Mouse (Mus musculus): ENCODE measurements at regions not wholly inside any gene's neighbourhood (a gene's known extent, or its start where the extent isn't known, plus 50 kb on each side); places are given as distances from the start of the nearest gene placed in this dataset.
"Not testable (repeated sequence)": the region's sequence is repeated elsewhere in the genome, so short reads cannot be mapped to it uniquely, and the experiment has no call there.

- H3K27me3 ChIP-seq (ENCODE audit: control insufficient read depth, insufficient read depth, low read length) = no peaks in the 10 kb centered on the region
- TF ChIP-seq POLR2A (IDR thresholded peaks at IDR 0.05; ENCODE audit: control insufficient read depth, extremely low read depth, insufficient read depth, low read length, poor library complexity) (no peak), CTCF (IDR thresholded peaks at IDR 0.05; ENCODE audit: borderline replicate concordance, control insufficient read depth, extremely low read depth, insufficient read depth, low read length, poor library complexity) (no peak)
- 71% methylated on average over 11 of the region's 11 CpGs for WGBS
- no peak overlapping the region for H3K4me3 ChIP-seq (ENCODE audit: control insufficient read depth, insufficient read depth, low read length)
- H3K36me3 ChIP-seq (ENCODE audit: control insufficient read depth, insufficient read depth, low read length) = no peaks in the 10 kb centered on the region
- no peak for DNase-seq
- no peak overlapping the region for H3K27ac ChIP-seq (ENCODE audit: control insufficient read depth, insufficient read depth, low read length)
- no peaks in the 10 kb centered on the region for H3K4me1 ChIP-seq (replicated peaks; ENCODE audit: control insufficient read depth, insufficient read depth, low read length)
Observed at GRCm38 (mm10) chr2:147297876-147298498, 63.7 kb upstream of the Pax1 start.

GRCm38 (mm10) chr2:147294926-147295325 lies 66.8 kb upstream of the Pax1 start:
- H3K36me3 ChIP-seq (ENCODE audit: control insufficient read depth, insufficient read depth, low read length); H3K27me3 ChIP-seq (ENCODE audit: control insufficient read depth, insufficient read depth, low read length); H3K4me3 ChIP-seq (ENCODE audit: control insufficient read depth, insufficient read depth, low read length); DNase-seq; H3K4me1 ChIP-seq (replicated peaks; ENCODE audit: control insufficient read depth, insufficient read depth, low read length); H3K27ac ChIP-seq (ENCODE audit: control insufficient read depth, insufficient read depth, low read length): not testable (repeated sequence)
- WGBS = 91% methylated on average over 2 of the region's 2 CpGs

GRCm38 (mm10) chr2:147293294-147293688 lies 68.4 kb upstream of the Pax1 start:
- no peaks in the 10 kb centered on the region for H3K4me1 ChIP-seq (replicated peaks; ENCODE audit: control insufficient read depth, insufficient read depth, low read length)
- H3K27me3 ChIP-seq (ENCODE audit: control insufficient read depth, insufficient read depth, low read length) = no peaks in the 10 kb centered on the region
- no peak overlapping the region for H3K4me3 ChIP-seq (ENCODE audit: control insufficient read depth, insufficient read depth, low read length)
- no peak for DNase-seq
- TF ChIP-seq CTCF (IDR thresholded peaks at IDR 0.05; ENCODE audit: borderline replicate concordance, control insufficient read depth, extremely low read depth, insufficient read depth, low read length, poor library complexity) = no peak
- no peak for TF ChIP-seq POLR2A (IDR thresholded peaks at IDR 0.05; ENCODE audit: control insufficient read depth, extremely low read depth, insufficient read depth, low read length, poor library complexity)
- H3K27ac ChIP-seq (ENCODE audit: control insufficient read depth, insufficient read depth, low read length) = no peak overlapping the region
- 94% methylated on average over 3 of the region's 3 CpGs for WGBS
- no peaks in the 10 kb centered on the region for H3K36me3 ChIP-seq (ENCODE audit: control insufficient read depth, insufficient read depth, low read length)

- H3K27me3 ChIP-seq (ENCODE audit: control insufficient read depth, insufficient read depth, low read length) = no peaks in the 10 kb centered on the region
- H3K4me3 ChIP-seq (ENCODE audit: control insufficient read depth, insufficient read depth, low read length) = no peak overlapping the region
- no peaks in the 10 kb centered on the region for H3K4me1 ChIP-seq (replicated peaks; ENCODE audit: control insufficient read depth, insufficient read depth, low read length)
- H3K27ac ChIP-seq (ENCODE audit: control insufficient read depth, insufficient read depth, low read length) = no peak overlapping the region
- no peak for DNase-seq
- no peaks in the 10 kb centered on the region for H3K36me3 ChIP-seq (ENCODE audit: control insufficient read depth, insufficient read depth, low read length)
- WGBS = 89% methylated on average over 11 of the region's 11 CpGs
- TF ChIP-seq CTCF (IDR thresholded peaks at IDR 0.05; ENCODE audit: borderline replicate concordance, control insufficient read depth, extremely low read depth, insufficient read depth, low read length, poor library complexity) (no peak), POLR2A (IDR thresholded peaks at IDR 0.05; ENCODE audit: control insufficient read depth, extremely low read depth, insufficient read depth, low read length, poor library complexity) (no peak)
Observed at GRCm38 (mm10) chr2:147292387-147293293, 69.1 kb upstream of the Pax1 start.

GRCm38 (mm10) chr2:147283390-147283789 lies 78.3 kb upstream of the Pax1 start:
- Histone ChIP-seq H3K27ac (ENCODE audit: control insufficient read depth, insufficient read depth, low read length) (no peak overlapping the region), H3K36me3 (ENCODE audit: control insufficient read depth, insufficient read depth, low read length) (no peaks in the 10 kb centered on the region), H3K4me1 (replicated peaks; ENCODE audit: control insufficient read depth, insufficient read depth, low read length) (no peaks in the 10 kb centered on the region), H3K4me3 (ENCODE audit: control insufficient read depth, insufficient read depth, low read length) (no peak overlapping the region), H3K27me3 (ENCODE audit: control insufficient read depth, insufficient read depth, low read length) (no peaks in the 10 kb centered on the region)
- DNase-seq = no peak
- WGBS = 51% methylated on average over 3 of the region's 3 CpGs
- TF ChIP-seq POLR2A (IDR thresholded peaks at IDR 0.05; ENCODE audit: control insufficient read depth, extremely low read depth, insufficient read depth, low read length, poor library complexity) (no peak), CTCF (IDR thresholded peaks at IDR 0.05; ENCODE audit: borderline replicate concordance, control insufficient read depth, extremely low read depth, insufficient read depth, low read length, poor library complexity) (no peak)

- Histone ChIP-seq H3K4me3 (ENCODE audit: control insufficient read depth, insufficient read depth, low read length) (no peak overlapping the region), H3K27me3 (ENCODE audit: control insufficient read depth, insufficient read depth, low read length) (no peaks in the 10 kb centered on the region), H3K36me3 (ENCODE audit: control insufficient read depth, insufficient read depth, low read length) (no peaks in the 10 kb centered on the region), H3K27ac (ENCODE audit: control insufficient read depth, insufficient read depth, low read length) (no peak overlapping the region), H3K4me1 (replicated peaks; ENCODE audit: control insufficient read depth, insufficient read depth, low read length) (no peaks in the 10 kb centered on the region)
- DNase-seq = no peak
- TF ChIP-seq CTCF (IDR thresholded peaks at IDR 0.05; ENCODE audit: borderline replicate concordance, control insufficient read depth, extremely low read depth, insufficient read depth, low read length, poor library complexity) (no peak), POLR2A (IDR thresholded peaks at IDR 0.05; ENCODE audit: control insufficient read depth, extremely low read depth, insufficient read depth, low read length, poor library complexity) (no peak)
- WGBS = 95% methylated on average over 4 of the region's 4 CpGs
Observed at GRCm38 (mm10) chr2:147277636-147278035, 83.6 kb upstream of the Nkx2-2 start.
